Mouse (Mus musculus): ENCODE data around the gene Ccl17. TPM values are rescaled to one million over a fixed set of nuclear protein-coding genes. Genes with fewer than 3 reads are reported as not detected.
"Not testable (repeated sequence)": the region's sequence is repeated elsewhere in the genome, so short reads cannot be mapped to it uniquely, and the experiment has no call there.

The Ccl17 gene
- polyA plus RNA-seq, 1 experiment from 2014 or later, result not detected

DNA sequence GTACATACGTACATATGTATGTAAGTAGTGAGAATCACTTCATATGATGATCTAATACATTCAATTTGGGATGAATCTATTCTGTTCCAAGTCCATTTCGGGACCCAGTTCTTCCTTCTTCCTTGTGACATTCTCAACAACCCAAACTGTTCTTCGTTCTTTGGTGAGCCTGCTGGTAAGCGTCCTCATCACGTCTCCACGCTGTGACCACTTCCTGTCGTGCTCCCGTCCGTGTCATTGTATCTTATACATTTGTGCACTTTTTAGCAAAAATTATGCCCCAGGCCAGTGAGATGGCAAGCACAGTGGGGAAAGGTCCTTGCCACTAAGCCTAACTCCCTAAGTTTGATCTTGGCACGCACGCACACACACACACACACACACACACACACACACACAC, 7.7 kb downstream of the Ccl17 start:
- DNase-seq (ENCODE audit: low spot score, missing footprints) (peak; percentile 19), ATAC-seq (ENCODE audit: low FRiP score) (no peak)
- no peak overlapping the region for H3K4me2 ChIP-seq
- H3K27ac ChIP-seq (ENCODE audit: low read depth, low read length), result no peak overlapping the region
- H3K4me3 ChIP-seq (ENCODE audit: low read depth, low read length), result no peak overlapping the region
- H3K27me3 ChIP-seq (ENCODE audit: control insufficient read depth, insufficient read depth, low read length), result no peaks in the 10 kb centered on the region
- no peak overlapping the region for H3K9ac ChIP-seq (ENCODE audit: low read length)
- no peaks in the 10 kb centered on the region for H3K4me1 ChIP-seq (ENCODE audit: control insufficient read depth, insufficient read depth, low read length)
- 94% methylated on average over 11 of the region's 11 CpGs for WGBS
- peaks cover 4% of the 10 kb centered on the region for H3K36me3 ChIP-seq (ENCODE audit: control insufficient read depth, insufficient read depth, low read length)
- H3K9me3 ChIP-seq (ENCODE audit: control insufficient read depth, low read length), result no peaks in the 10 kb centered on the region

- WGBS, result 80% methylated on average over 6 of the region's 6 CpGs
- H3K36me3 ChIP-seq (ENCODE audit: control insufficient read depth, insufficient read depth, low read length), result peaks cover 6% of the 10 kb centered on the region
- no peak overlapping the region for H3K4me2 ChIP-seq
- no peaks in the 10 kb centered on the region for H3K27me3 ChIP-seq (ENCODE audit: control insufficient read depth, insufficient read depth, low read length)
- H3K9ac ChIP-seq (ENCODE audit: low read length), result no peak overlapping the region
- no peak overlapping the region for H3K27ac ChIP-seq (ENCODE audit: low read depth, low read length)
- DNase-seq (ENCODE audit: low spot score, missing footprints) (peak; percentile 39), ATAC-seq (ENCODE audit: low FRiP score) (no peak)
- no peak overlapping the region for H3K4me3 ChIP-seq (ENCODE audit: low read depth, low read length)
- no peaks in the 10 kb centered on the region for H3K4me1 ChIP-seq (ENCODE audit: control insufficient read depth, insufficient read depth, low read length)
- H3K9me3 ChIP-seq (ENCODE audit: control insufficient read depth, low read length), result no peaks in the 10 kb centered on the region
These were observed 9.5 kb downstream of the Ccl17 start for GRCm38 (mm10) chr8:94819671-94820179.

- Histone ChIP-seq H3K4me1 (ENCODE audit: control insufficient read depth, insufficient read depth, low read length) (no peaks in the 10 kb centered on the region), H3K4me3 (ENCODE audit: low read depth, low read length) (no peak overlapping the region), H3K4me2 (no peak overlapping the region), H3K36me3 (ENCODE audit: control insufficient read depth, insufficient read depth, low read length) (peaks cover 6% of the 10 kb centered on the region), H3K27ac (ENCODE audit: low read depth, low read length) (no peak overlapping the region), H3K9ac (ENCODE audit: low read length) (0 out of 2 replicates have a peak overlapping the region, but pooled peaks have one; percentile 5), H3K27me3 (ENCODE audit: control insufficient read depth, insufficient read depth, low read length) (no peaks in the 10 kb centered on the region), H3K9me3 (ENCODE audit: control insufficient read depth, low read length) (no peaks in the 10 kb centered on the region)
- ATAC-seq (ENCODE audit: low FRiP score) (no peak), DNase-seq (ENCODE audit: low spot score, missing footprints) (peak; percentile 56)
- 89% methylated on average over 7 of the region's 7 CpGs for WGBS
These were observed 10.3 kb downstream of the Ccl17 start for GRCm38 (mm10) chr8:94820553-94820952.

DNA sequence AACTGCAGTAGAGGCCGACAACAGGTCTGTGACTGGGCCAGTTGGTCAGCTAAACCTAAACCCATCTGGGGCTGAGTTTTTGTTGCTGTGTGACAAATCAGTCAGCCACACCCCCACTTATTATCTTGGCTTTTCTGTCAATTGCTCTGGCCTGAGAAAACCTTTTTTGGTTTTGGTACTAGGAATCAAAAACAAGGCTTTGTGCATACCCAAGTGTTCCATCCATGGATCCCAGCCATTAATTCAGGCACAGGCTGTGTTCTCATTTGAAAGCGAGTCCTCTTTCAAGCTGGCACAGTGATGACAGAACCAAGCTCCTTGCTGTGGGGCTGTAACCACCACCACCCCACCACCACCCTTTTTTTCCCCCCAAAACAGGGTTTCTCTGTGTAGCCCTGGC, 11.1 kb downstream of the Ccl17 start:
- 78% methylated on average over 2 of the region's 2 CpGs for WGBS
- DNase-seq (ENCODE audit: low spot score, missing footprints) (no peak), ATAC-seq (ENCODE audit: low FRiP score) (no peak)
- Histone ChIP-seq H3K4me2 (no peak overlapping the region), H3K27me3 (ENCODE audit: control insufficient read depth, insufficient read depth, low read length) (no peaks in the 10 kb centered on the region), H3K4me1 (ENCODE audit: control insufficient read depth, insufficient read depth, low read length) (no peaks in the 10 kb centered on the region), H3K9me3 (ENCODE audit: control insufficient read depth, low read length) (no peaks in the 10 kb centered on the region), H3K36me3 (ENCODE audit: control insufficient read depth, insufficient read depth, low read length) (peaks cover 6% of the 10 kb centered on the region), H3K9ac (ENCODE audit: low read length) (no peak overlapping the region), H3K27ac (ENCODE audit: low read depth, low read length) (no peak overlapping the region), H3K4me3 (ENCODE audit: low read depth, low read length) (no peak overlapping the region)

DNA sequence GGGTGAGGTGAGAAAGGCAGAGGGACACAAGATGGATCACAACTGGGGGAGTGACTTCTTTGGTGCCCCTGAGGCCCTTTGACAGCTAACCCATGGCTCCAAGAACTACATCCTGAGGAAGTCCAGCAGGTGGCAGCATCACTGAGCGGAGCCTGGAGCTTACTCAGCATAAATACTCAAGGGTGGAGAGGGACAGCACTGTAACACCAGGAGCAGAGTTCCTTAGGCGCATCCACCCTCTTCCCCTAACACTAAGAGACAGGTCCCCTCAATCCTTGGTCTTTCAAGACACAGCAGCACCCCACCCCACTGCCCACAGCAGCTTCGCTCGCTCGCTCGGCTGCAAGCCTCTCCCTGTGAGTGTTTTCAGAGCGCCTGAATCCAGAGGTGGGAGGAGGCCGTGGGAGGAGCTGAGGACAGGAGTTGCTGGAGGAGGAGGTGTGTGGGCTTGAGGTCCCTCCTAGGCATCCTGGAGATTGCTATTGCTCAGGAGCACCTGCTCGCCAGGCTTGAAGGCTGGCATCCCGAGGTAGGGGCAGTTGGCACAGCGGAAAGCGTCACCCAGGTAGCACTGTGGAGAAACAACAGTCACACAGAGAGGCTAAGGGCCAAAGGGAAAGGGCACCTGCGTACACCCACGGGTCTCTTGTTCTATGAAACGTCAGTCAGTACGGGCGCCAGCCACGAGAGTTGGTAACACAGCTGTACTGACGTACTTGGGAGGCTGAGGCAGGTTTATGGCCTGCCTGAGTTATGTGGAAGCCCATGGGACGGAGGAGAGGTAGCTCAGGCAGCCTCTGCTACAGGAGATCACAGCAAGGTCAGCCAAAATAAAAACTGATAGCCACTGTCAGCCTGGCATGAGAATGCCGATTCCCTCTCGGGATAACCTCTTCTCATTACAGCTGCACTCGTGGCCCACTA, 12.6 kb downstream of the Ccl17 start:
- peaks cover 10% of the 10 kb centered on the region for H3K36me3 ChIP-seq (ENCODE audit: control insufficient read depth, insufficient read depth, low read length)
- H3K4me2 ChIP-seq, result no peak overlapping the region
- no peaks in the 10 kb centered on the region for H3K27me3 ChIP-seq (ENCODE audit: control insufficient read depth, insufficient read depth, low read length)
- no peaks in the 10 kb centered on the region for H3K4me1 ChIP-seq (ENCODE audit: control insufficient read depth, insufficient read depth, low read length)
- WGBS, result 79% methylated on average over 23 of the region's 23 CpGs
- H3K27ac ChIP-seq (ENCODE audit: low read depth, low read length), result no peak overlapping the region
- no peaks in the 10 kb centered on the region for H3K9me3 ChIP-seq (ENCODE audit: control insufficient read depth, low read length)
- ATAC-seq (ENCODE audit: low FRiP score), result peak; percentile 50; the same call in 1 of the 2 replicates
- no peak overlapping the region for H3K4me3 ChIP-seq (ENCODE audit: low read depth, low read length)
- DNase-seq (ENCODE audit: low spot score, missing footprints), result peak; percentile 91
- H3K9ac ChIP-seq (ENCODE audit: low read length), result no peak overlapping the region

DNA sequence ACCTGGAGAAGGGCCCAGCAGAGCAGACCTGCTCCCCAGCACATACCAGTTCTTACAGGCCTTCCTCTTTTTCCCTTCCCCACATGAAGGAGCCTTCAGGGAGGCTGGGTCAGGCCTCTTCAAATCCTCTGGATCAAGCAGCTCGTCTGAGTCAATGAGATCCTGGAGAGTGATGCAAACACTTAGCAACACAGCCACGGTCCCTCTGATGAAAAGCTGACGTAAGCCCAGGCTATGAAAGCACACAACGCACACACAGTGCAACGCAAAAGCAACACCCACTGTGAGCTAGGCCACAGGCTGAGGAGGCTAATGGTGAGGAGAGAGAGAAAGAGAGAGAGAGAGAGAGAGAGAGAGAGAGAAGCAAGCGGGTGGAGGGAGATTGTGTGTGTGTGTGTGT, 14.9 kb downstream of the Ccl17 start:
- Histone ChIP-seq H3K4me3 (ENCODE audit: low read depth, low read length) (no peak overlapping the region), H3K36me3 (ENCODE audit: control insufficient read depth, insufficient read depth, low read length) (peaks cover 13% of the 10 kb centered on the region)
- WGBS, result 88% methylated on average over 6 of the region's 6 CpGs

GRCm38 (mm10) chr8:94826210-94826609, 16.0 kb downstream of the Ccl17 start:
- H3K9me3 ChIP-seq (ENCODE audit: control insufficient read depth, low read length), result no peaks in the 10 kb centered on the region
- no peaks in the 10 kb centered on the region for H3K27me3 ChIP-seq (ENCODE audit: control insufficient read depth, insufficient read depth, low read length)
- no peak overlapping the region for H3K27ac ChIP-seq (ENCODE audit: low read depth, low read length)
- no peaks in the 10 kb centered on the region for H3K4me1 ChIP-seq (ENCODE audit: control insufficient read depth, insufficient read depth, low read length)
- ATAC-seq (ENCODE audit: low FRiP score) (no peak), DNase-seq (ENCODE audit: low spot score, missing footprints) (no peak)
- no peak overlapping the region for H3K9ac ChIP-seq (ENCODE audit: low read length)
- 94% methylated on average over 5 of the region's 5 CpGs for WGBS
- no peak overlapping the region for H3K4me3 ChIP-seq (ENCODE audit: low read depth, low read length)
- H3K4me2 ChIP-seq, result no peak overlapping the region
- H3K36me3 ChIP-seq (ENCODE audit: control insufficient read depth, insufficient read depth, low read length), result peaks cover 18% of the 10 kb centered on the region

More for the DNA sequence above, 14.9 kb downstream of the Ccl17 start:
- Histone ChIP-seq H3K9me3 (ENCODE audit: control insufficient read depth, low read length) (no peaks in the 10 kb centered on the region), H3K9ac (ENCODE audit: low read length) (no peak overlapping the region), H3K27ac (ENCODE audit: low read depth, low read length) (no peak overlapping the region), H3K4me2 (no peak overlapping the region), H3K4me1 (ENCODE audit: control insufficient read depth, insufficient read depth, low read length) (no peaks in the 10 kb centered on the region), H3K27me3 (ENCODE audit: control insufficient read depth, insufficient read depth, low read length) (no peaks in the 10 kb centered on the region)
- DNase-seq (ENCODE audit: low spot score, missing footprints) (no peak), ATAC-seq (ENCODE audit: low FRiP score) (no peak)

DNA sequence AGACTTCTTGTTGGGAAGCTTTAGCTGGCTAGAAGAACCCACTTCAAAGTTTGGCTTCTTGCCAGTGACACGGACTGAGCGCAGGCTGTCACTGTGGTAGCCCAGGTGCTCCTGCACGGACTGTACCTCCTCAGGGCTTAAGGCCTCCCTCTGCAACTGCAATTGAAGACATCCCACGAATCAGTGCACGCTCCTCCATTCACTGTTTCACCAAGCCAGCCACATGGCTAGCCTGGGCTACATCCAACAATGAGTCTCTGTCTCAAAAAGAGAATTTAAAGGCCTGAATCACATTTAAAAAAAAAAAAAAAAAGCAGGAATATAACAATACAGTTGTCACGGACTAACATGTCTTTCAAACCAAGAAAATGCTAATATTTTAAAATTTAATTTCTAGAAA, 18.0 kb downstream of the Ccl17 start:
- H3K36me3 ChIP-seq (ENCODE audit: control insufficient read depth, insufficient read depth, low read length), result peaks cover 17% of the 10 kb centered on the region
- 94% methylated on average over 6 of the region's 6 CpGs for WGBS

GRCm38 (mm10) chr8:94833901-94834405, 23.7 kb downstream of the Ccl17 start:
- not testable (repeated sequence) for H3K4me2 ChIP-seq; H3K9ac ChIP-seq (ENCODE audit: low read length); H3K27ac ChIP-seq (ENCODE audit: low read depth, low read length); DNase-seq (ENCODE audit: low spot score, missing footprints); ATAC-seq (ENCODE audit: low FRiP score); H3K4me1 ChIP-seq (ENCODE audit: control insufficient read depth, insufficient read depth, low read length); H3K4me3 ChIP-seq (ENCODE audit: low read depth, low read length); H3K27me3 ChIP-seq (ENCODE audit: control insufficient read depth, insufficient read depth, low read length); H3K9me3 ChIP-seq (ENCODE audit: control insufficient read depth, low read length)
- peaks cover 11% of the 10 kb centered on the region for H3K36me3 ChIP-seq (ENCODE audit: control insufficient read depth, insufficient read depth, low read length)
- 87% methylated on average over 7 of the region's 7 CpGs for WGBS

More for the DNA sequence above, 18.0 kb downstream of the Ccl17 start:
- no peak overlapping the region for H3K27ac ChIP-seq (ENCODE audit: low read depth, low read length)
- no peak overlapping the region for H3K4me3 ChIP-seq (ENCODE audit: low read depth, low read length)
- no peaks in the 10 kb centered on the region for H3K27me3 ChIP-seq (ENCODE audit: control insufficient read depth, insufficient read depth, low read length)
- no peaks in the 10 kb centered on the region for H3K9me3 ChIP-seq (ENCODE audit: control insufficient read depth, low read length)
- no peak overlapping the region for H3K9ac ChIP-seq (ENCODE audit: low read length)
- peak; percentile 23 for DNase-seq (ENCODE audit: low spot score, missing footprints)
- no peak for ATAC-seq (ENCODE audit: low FRiP score)
- H3K4me1 ChIP-seq (ENCODE audit: control insufficient read depth, insufficient read depth, low read length), result no peaks in the 10 kb centered on the region
- H3K4me2 ChIP-seq, result no peak overlapping the region

All from midbrain, embryonic 11.5 days (tissue).